Mouse (Mus musculus) urinary bladder, adult 18-20 months (tissue): ENCODE measurements around the gene Sesn1.
"Not testable (repeated sequence)": the region's sequence is repeated elsewhere in the genome, so short reads cannot be mapped to it uniquely, and the experiment has no call there.

Source experiments
- DNase-seq, 2 experiments: peaks; one replicate each; pipeline ENCODE4 v3.0.0; 2022; ENCODE audit warnings: low spot score in 2 of 2, mixed read lengths in 2 of 2

The Sesn1 gene

DNA sequence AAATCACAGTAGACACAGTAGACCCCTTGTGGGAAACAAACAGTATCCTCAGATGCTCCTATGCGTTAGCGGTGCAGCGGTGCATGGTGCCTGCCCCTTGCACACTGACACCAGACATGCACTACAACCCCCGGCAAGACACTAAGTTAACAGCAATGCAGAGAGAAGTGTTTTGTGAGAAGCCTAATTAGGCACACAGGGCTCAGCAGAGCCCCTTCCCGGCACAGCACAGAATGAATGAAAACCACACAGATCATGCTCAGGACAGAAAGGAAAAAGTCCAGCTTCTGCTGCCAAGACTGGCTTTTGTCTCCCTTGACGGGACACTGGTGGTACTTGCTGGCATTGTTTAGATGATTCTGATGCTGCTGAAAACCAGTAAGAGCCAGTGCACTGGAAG lies 99.2 kb downstream of the Sesn1 start:
- DNase-seq: no peak

- no peak for DNase-seq
Observed at GRCm38 (mm10) chr10:41912290-41912994, 102.7 kb downstream of the Sesn1 start.

GRCm38 (mm10) chr10:41926726-41927125 lies 117.0 kb downstream of the Sesn1 start:
- DNase-seq: no peak

- no peak for DNase-seq
Observed at GRCm38 (mm10) chr10:41930966-41931365, 121.2 kb downstream of the Sesn1 start.

DNA sequence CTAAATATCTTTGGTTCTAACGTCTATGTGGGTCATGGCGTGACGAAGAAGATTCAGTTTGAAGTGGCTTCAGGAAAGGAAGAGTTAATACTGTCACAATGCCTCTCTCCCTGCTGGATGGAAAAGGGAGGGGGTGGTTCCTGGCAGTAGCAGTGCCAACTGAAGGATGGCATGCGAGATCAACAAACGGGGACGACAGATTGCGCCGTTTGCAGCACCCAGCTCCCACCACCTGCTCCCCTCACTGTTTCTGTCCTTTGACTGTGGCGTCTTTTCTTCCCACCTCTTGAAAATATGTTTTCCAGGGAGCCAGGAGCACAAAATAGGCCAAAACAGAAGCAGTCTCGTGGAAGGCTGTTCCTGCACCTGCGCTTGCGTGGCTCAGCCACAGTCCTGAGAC lies 122.2 kb downstream of the Sesn1 start:
- no peak for DNase-seq

- no peak for DNase-seq
Observed at GRCm38 (mm10) chr10:41932943-41933342, 123.2 kb downstream of the Sesn1 start.

DNA sequence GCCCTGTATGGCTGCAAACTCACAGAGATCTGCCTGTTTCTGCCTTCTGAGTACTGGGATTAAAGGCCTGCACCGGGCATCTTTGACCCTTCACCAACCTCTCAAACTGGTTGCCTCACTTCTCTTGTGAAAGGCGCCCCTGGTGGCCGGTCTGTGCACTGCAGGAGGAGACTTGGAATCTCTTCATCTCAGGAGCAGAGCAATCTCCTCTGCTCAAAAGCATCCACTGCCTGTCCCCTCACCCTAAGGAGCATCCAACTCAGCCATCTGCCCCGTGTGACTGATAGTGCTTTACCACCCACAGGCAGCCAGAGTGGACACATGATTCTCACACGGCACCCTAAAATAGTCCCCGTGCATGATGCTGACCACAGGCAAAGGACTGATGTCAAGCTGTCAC lies 123.8 kb downstream of the Sesn1 start:
- peak; percentile 11 to 15 for DNase-seq

GRCm38 (mm10) chr10:41934633-41935475 lies 125.1 kb downstream of the Sesn1 start:
- peak; percentile 39 to 78 for DNase-seq

DNA sequence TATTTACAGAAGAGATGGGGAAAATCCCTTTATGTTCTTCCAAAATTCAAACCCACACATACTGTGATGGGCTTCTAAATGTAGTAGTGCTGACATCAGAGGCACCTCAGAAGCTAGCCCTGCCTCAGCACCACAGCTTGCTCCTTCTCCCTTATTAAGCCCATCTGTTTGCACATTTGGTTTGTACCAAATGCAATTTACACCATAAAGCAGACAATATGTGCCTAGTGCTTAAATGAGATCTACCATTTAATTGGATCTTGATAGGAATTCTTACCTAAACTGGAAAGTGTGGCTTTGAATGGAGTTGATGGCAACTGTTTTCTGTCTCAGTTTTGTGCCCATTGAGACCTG lies 125.7 kb downstream of the Sesn1 start:
- no peak for DNase-seq

DNA sequence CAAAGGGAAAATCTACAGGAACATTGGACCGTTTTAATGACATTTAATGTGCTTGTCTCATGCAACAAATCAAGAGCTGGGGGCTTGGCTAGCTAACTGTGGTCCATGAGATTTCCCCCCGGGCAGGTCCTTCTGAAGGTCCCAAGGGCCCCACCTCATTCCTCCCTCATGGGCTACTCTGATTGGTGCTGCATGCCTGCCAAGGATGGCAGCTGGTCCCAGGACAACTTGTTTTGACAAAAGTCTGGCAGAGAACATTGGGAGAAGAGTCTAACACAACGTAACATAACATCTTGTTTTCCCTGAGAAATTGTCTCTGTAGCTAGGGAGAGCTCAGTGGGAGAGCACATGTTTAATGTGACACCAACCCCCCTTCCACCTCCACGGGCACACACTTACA lies 126.4 kb downstream of the Sesn1 start:
- DNase-seq: peak in 1 of 2 experiments; percentile 33

DNA sequence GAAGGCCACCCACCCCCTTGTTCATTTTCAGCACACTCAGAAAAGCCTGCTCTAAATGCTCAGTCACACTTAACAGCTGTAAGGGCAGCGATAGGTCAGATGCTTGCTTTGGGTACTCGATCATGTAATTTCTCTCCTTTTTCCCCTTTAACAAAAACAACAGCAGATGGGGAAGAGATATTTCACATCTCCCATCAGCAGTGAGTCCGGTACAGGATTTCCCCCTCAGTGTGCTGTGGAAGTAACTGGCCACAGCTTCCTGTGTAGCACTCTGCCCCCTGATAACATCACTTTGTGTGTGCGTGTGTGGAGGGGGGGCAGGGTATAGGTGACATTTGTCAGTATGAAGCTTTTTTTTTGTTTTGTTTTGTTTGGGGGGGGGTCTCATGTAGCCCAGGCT lies 127.4 kb downstream of the Sesn1 start:
- no peak for DNase-seq

- no peak for DNase-seq
Observed at GRCm38 (mm10) chr10:41939090-41939489, 129.4 kb downstream of the Sesn1 start.

DNA sequence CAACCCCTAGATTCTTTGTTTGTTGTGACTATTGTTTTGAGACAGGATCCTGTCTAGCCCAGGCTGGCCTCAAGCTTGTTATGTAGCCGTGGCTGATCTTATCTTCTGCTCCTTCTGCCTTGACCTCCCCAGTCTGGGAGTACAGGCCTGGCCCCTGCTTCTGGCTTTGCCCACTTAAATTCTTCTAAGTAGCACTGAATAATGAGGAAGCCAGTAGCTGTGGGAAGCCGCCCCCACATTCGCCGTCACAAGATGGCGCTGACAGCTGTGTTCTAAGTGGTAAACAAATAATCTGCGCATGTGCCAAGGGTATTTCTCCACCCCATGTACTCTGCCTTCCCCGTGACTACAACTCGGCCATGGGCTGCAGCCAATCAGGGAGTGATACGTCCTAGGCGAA lies 142.6 kb downstream of the Sesn1 start:
- DNase-seq: not testable (repeated sequence)

- no peak for DNase-seq
Observed at GRCm38 (mm10) chr10:41952850-41953527, 143.3 kb downstream of the Sesn1 start.

- DNase-seq: no peak
Observed at GRCm38 (mm10) chr10:41953528-41953864, 143.8 kb downstream of the Sesn1 start.

DNA sequence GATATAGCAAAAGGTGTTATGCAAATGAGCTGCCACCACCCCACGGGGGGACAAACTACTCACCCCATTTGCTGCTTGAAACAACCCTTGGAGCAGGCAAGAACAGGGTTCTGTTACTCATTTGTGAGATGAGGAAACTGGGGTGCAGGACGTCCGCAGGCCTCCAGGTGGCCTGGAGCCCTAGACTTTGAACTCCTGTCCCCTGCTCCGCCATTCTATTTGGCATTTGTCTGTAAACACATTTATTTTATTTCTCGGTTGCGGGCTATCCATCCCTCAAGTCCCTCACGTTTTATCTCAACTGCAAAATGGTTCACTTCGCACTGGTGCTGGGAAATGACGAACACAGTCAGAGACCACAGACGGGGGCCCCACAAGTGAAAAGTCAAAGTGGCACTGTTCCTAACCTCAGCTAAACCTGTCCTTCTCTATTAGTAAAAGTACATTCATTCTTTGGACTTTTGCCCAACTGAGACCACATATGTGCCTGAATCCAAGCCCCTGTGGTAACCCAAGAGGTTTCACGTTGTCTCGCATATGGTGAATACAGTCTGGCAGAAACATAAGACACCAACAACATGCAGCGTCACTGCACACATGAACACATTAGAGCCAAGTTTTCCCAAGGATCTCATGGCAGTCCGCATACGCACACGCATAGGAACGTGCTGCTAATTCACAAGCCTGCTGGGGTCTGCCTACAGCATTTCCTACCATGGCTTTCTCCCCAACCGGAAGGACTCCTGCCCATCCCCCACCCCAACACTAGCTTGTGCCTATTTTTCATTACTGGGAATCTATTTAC lies 147.9 kb downstream of the Sesn1 start:
- no peak for DNase-seq
